Mouse (Mus musculus) urinary bladder, adult 18-20 months (tissue): ENCODE measurements around the gene Ccnd3.

Experiments used
- DNase-seq, 2 experiments: peaks; one replicate each; pipeline ENCODE4 v3.0.0; 2022; ENCODE audit warnings: low spot score in 2 of 2, mixed read lengths in 2 of 2

Ccnd3 gene

DNA sequence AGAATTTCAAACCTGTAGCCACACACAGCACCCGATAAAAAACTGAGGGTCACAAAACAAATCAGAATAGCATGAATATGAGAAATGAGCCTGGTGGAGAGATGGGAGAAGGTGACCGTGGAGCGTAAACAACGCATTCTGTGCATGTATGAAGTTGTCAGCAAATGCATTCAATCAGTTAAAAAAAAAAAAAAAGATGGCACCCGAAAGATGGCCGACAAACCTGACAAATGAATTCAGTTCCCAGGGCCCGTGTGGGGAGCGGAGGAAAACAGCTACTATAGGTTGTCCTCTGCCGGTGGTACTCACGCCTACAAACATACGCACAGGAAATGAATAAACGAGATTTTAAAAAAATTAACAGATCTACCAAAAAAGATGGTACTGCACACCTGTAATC, 40.3 kb downstream of the Ccnd3 start:
- no peak for DNase-seq

GRCm38 (mm10) chr17:47545861-47546331, 41.0 kb downstream of the Ccnd3 start:
- no peak for DNase-seq

DNA sequence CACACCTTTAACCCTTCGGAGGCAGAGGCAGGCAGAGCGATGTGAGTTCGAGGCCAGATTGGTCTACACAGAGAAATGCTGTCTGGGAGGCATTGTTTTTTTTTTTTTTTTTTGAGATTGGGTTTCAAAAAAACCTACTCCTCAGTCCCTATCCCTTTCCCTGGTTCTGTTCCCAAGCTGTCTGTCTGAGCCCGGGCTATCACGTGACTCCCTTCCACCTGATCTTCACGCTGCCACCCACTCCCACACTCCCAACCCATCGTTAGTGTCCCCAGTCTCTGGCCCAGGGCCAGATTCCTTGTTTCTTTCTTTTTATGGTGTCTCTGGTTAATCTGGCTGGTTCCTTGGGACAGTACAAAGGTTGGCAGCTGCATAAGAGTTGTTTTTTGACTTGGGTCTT, 46.2 kb downstream of the Ccnd3 start:
- DNase-seq, result no peak

DNA sequence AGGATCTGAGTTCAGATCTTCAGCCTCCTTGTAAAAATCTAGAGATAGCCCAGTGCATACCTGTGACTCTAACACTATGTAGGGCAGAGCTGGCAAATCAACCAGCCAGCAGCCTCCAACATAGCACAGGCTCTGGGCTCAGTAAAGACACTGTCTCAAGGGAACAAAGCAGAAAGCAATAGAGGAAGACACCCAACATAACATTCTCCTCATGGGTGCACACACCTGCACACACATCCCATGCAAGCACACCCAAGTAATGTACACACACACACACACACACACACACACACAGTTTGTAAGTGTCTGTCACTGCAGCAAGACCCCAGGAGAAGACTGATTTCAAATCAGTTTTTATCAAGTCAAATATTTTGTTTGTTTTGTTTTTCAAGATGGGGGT, 48.1 kb downstream of the Ccnd3 start:
- no peak for DNase-seq

DNA sequence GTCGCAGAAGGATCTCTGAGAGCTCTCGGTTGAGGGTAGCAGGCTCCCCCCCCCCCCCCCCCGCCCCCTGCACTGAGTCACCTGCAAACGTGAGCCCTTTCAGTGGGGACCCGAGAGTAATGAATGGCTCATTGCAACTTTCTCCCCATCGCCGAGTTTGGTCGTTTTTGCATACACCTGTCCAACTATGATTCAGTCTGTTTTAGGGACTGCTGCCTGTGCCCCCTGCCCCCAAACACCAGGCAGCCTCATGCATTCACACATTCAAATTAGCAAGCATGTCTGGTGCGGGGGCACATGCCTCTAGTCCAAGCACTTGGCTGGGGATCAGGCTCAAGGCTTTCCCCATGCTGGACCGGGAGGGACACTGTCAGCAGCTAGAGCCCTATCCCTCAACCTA, 49.8 kb downstream of the Ccnd3 start:
- DNase-seq, result no peak

DNA sequence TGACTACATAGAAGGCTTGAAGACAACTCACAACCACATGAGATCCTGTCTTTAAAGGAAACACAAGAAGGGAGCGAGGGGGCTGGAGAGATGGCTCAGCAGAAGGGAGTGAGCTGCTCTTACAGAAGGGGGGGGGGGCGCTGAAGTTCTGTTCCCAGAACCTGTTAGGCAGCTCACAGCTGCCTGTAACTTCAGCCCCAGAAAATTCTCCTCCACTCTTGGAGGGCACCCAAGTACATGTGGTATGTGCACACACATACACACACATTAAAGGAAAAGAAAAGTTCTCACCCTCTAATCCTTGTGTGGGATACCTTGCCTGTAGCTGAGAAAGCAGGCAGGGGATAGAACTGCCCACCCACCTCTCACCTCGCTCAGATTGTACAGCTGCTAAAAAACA, 52.3 kb downstream of the Ccnd3 start:
- no peak for DNase-seq

GRCm38 (mm10) chr17:47559726-47560125, 54.9 kb downstream of the Ccnd3 start:
- DNase-seq, result peak in 1 of 2 experiments; percentile 34

- no peak for DNase-seq
These were observed 58.0 kb downstream of the Ccnd3 start for GRCm38 (mm10) chr17:47562875-47563274.

DNA sequence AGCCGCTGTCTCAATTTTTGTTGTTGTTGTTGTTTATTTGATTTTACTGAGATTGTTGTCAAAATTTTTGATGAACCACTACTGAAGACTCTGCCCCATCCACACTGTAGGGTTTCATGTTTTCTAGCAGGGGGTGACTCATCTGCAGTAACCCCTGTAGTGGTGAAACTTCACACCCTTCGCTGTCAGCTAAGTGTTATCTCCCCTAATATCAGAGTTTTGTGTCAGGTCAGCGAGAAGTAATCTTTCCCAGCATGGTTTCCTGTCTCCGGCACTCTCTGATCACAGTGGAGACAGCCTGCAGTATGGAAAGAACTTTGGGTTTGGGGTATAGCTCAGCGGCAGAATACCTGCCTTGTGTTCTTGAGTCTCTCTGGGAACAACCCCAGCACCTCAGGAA, 59.8 kb downstream of the Ccnd3 start:
- no peak for DNase-seq

DNA sequence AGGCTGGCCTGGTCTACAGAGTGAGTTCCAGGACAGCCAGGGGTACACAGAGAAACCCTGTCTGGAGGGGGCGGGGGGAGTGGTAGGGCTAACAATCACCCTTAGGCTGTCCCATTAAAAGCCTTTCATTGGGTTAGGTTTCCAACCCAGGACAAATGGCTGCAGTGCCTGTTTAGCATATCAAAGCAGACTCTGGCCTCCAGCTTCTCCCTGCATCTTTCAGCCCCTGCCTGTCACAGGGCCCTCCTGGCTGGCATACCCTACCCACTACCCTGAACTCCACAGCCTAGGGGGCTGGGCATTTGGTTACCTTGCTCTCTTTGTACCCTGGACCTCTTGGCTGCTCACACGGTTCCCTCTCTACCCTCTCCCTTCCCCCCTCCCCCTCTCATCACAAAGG, 61.3 kb downstream of the Ccnd3 start:
- DNase-seq, result no peak

GRCm38 (mm10) chr17:47567271-47567670, 62.4 kb downstream of the Ccnd3 start:
- no peak for DNase-seq

- no peak for DNase-seq
These were observed 63.5 kb downstream of the Ccnd3 start for GRCm38 (mm10) chr17:47568389-47568788.

GRCm38 (mm10) chr17:47568951-47569527, 64.2 kb downstream of the Ccnd3 start:
- DNase-seq, result no peak

GRCm38 (mm10) chr17:47571621-47572020, 66.8 kb downstream of the Ccnd3 start:
- no peak for DNase-seq

GRCm38 (mm10) chr17:47572436-47572835, 67.6 kb downstream of the Ccnd3 start:
- no peak for DNase-seq

DNA sequence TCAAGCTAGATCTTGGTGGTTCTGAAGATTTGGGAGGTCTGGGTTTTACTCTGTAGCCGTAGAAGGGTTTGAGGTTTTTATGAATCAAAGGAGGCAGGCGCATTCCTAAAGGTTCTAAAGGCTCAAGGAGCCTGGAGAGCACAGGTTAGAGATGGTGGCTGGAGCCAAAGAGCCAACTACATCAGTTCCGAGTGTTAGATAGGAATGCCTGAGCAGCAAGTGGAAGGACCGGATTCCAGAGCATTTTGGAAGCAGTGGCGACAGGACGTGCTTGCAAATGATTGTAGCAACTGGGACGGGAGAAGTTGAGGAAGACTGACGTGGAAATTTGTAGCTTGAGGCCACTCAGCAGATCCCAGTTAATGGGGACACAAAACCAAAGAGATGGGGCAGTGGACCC, 69.2 kb downstream of the Ccnd3 start:
- DNase-seq, result no peak

DNA sequence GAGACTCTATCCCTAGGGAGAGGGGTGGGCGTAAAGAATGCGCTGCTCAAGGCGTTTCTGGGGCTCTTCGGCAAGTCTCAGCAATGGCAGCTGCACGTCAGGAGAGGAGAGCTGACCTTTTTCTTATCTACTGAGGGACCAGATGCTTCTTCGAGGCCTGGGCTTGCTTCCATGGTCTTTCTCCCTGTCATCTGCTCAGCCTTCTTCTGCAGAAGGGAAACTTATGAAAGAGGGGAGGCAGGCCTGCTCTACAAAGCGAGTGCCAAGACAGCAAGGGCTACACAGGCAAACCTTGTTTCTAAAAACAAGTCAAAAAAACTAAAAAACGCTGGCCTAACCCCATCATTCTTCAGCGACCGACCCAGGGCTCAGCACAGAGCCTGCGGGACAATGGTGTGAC, 70.0 kb downstream of the Ccnd3 start:
- DNase-seq, result no peak

- DNase-seq, result no peak
These were observed 73.8 kb downstream of the Ccnd3 start for GRCm38 (mm10) chr17:47578655-47579054.

DNA sequence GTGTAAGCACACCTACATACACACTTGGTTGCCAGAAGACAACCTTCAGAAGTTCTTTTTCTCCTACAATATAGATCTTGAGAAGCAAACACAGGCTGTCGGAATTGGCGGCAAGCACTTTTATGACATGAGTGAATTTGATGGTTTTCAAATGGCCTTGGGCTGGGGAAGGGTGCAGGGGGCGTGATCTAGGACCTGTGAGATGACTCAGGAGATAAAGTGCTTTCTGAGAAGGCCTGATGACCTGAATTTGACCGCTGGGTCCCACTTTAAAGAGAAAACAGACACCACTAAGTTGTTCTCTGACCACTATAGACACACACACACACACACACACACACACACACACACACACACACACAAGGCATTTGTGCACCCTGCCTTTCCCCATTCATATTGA, 76.1 kb downstream of the Ccnd3 start:
- DNase-seq, result no peak

- no peak for DNase-seq
These were observed 83.7 kb downstream of the Ccnd3 start for GRCm38 (mm10) chr17:47588517-47588916.

GRCm38 (mm10) chr17:47591073-47591472, 86.2 kb downstream of the Ccnd3 start:
- DNase-seq, result no peak

DNA sequence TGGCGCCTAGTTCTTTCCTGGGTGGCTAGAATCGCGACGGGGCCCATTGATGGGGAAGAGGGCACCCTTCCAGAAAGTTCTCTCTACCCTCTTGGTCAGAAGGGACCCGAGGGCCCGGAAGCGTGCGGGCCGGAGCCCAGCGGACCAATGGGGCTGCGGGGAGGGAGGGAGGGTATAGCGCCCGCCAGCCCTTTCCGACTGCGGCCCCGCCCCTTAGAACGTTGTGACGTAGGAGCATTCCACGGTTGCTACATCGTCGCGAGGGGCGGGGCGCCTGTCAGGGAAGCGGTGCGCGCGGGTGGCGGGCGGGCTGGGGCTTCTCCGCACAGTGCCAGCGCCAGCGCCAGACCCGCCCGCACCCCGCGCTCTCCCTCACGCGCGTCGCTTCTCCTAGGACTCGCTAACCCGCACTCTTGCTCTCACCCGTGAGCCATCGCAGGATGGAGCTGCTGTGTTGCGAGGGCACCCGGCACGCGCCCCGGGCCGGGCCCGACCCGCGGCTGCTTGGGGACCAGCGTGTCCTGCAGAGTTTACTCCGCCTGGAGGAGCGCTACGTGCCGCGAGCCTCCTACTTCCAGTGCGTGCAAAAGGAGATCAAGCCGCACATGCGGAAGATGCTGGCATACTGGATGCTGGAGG, 88.5 kb downstream of the Ccnd3 start:
- DNase-seq, result peak; percentile 84 to 89

- no peak for DNase-seq
These were observed 89.0 kb downstream of the Ccnd3 start for GRCm38 (mm10) chr17:47593854-47594182.
